Mouse (Mus musculus) kidney, embryonic 14.5 days (tissue): ENCODE data around the gene Fam89b. TPM values are rescaled to one million over a fixed set of nuclear protein-coding genes. Genes with fewer than 3 reads are reported as not detected.

ENCODE experiments used
- ATAC-seq: fragments of 200-750 bp; cut with Nextera tagmentation; 2 replicates; pipeline ENCODE4 v1.8.0; 2017; ENCODE audit warnings: moderate number of reproducible peaks, mild to moderate bottlenecking, moderate TSS enrichment, moderate library complexity; ENCODE audit not compliant: low FRiP score, low TSS enrichment
- H3K27ac ChIP-seq: fragments of 300-500 bp; sonication (generic); 2 replicates; pipeline ENCODE4 v1.5.1; 2014; ENCODE audit warnings: low read depth, mild to moderate bottlenecking, low read length, moderate library complexity, mixed read lengths
- H3K27me3 ChIP-seq: fragments of 300-500 bp; sonication (generic); 2 replicates; pipeline ENCODE4 v1.6.1; 2014; ENCODE audit warnings: mild to moderate bottlenecking, low read length; ENCODE audit not compliant: control insufficient read depth, insufficient read depth
- H3K36me3 ChIP-seq: fragments of 300-500 bp; sonication (generic); 2 replicates; pipeline ENCODE4 v1.6.1; 2014; ENCODE audit warnings: low read length, mixed read lengths; ENCODE audit not compliant: control insufficient read depth, insufficient read depth
- H3K4me1 ChIP-seq: fragments of 300-500 bp; sonication (generic); 2 replicates; pipeline ENCODE4 v1.6.1; 2014; ENCODE audit warnings: low read length, mixed read lengths; ENCODE audit not compliant: control insufficient read depth, insufficient read depth
- H3K4me2 ChIP-seq: fragments of 300-500 bp; sonication (generic); replicated peaks from 2 replicates; pipeline ENCODE4 v1.6.1; 2014; ENCODE audit warnings: low read depth, mild to moderate bottlenecking, low read length
- H3K4me3 ChIP-seq: fragments of 300-500 bp; sonication (generic); 2 replicates; pipeline ENCODE4 v1.5.1; 2014; ENCODE audit warnings: mild to moderate bottlenecking, low read length
- H3K9ac ChIP-seq: fragments of 300-500 bp; sonication (generic); 2 replicates; pipeline ENCODE4 v1.6.1; 2014; ENCODE audit warnings: low read depth, mild to moderate bottlenecking, low read length, moderate library complexity
- H3K9me3 ChIP-seq: fragments of 300-500 bp; sonication (generic); 2 replicates; pipeline ENCODE4 v1.6.1; 2016; ENCODE audit warnings: low read length; ENCODE audit not compliant: control insufficient read depth
- WGBS: fragments of 180-500 bp; shearing (Covaris S2); extraction: QIAGEN DNeasy Blood & Tissue Kit; methylation state at CpG from one replicate; pipeline ENCODE4 v1.1.7; 2014; 5-methylcytosine and 5-hydroxymethylcytosine counted together
- polyA plus RNA-seq: library from polyadenylated mRNA; unstranded; fragments of >200 nt; fragmentation: Nextera tagmentation; extraction: Ambion mirVana; gene quantifications from 2 replicates; pipeline ENCODE4 v1.2.1, GENCODE M21; 2014

Gene Fam89b
- polyA plus RNA-seq, 1 experiment from 2014 or later = 114 TPM

GRCm38 (mm10) chr19:5756991-5757636, 27.7 kb upstream of the Fam89b start:
- Histone ChIP-seq H3K4me3 (peak overlapping the region; percentile 27), H3K27me3 (peaks cover 13% of the 10 kb centered on the region; the same call in 1 of the 2 replicates), H3K36me3 (peaks cover 49% of the 10 kb centered on the region), H3K4me2 (peak overlapping the region; percentile 45), H3K9ac (peak overlapping the region; percentile 40), H3K4me1 (peaks cover 13% of the 10 kb centered on the region), H3K27ac (no peak overlapping the region), H3K9me3 (no peaks in the 10 kb centered on the region)
- 13% methylated on average over 34 of the region's 36 CpGs for WGBS
- ATAC-seq = peak; percentile 47

GRCm38 (mm10) chr19:5756321-5756985, 27.0 kb upstream of the Fam89b start:
- peaks cover 16% of the 10 kb centered on the region; the same call in 1 of the 2 replicates for H3K27me3 ChIP-seq
- WGBS = 12% methylated on average over 26 of the region's 29 CpGs
- H3K36me3 ChIP-seq = peaks cover 42% of the 10 kb centered on the region

GRCm38 (mm10) chr19:5751742-5752141, 22.3 kb upstream of the Fam89b start:
- 12% methylated on average over 20 of the region's 20 CpGs for WGBS
- ATAC-seq = peak; percentile 32; the same call in 1 of the 2 replicates
- Histone ChIP-seq H3K4me3 (no peak overlapping the region), H3K9ac (peak overlapping the region; percentile 32; the same call in 1 of the 2 replicates), H3K27me3 (peaks cover 36% of the 10 kb centered on the region), H3K27ac (no peak overlapping the region), H3K4me2 (peak overlapping the region; percentile 1; the same call in 1 of the 2 replicates), H3K4me1 (peaks cover 10% of the 10 kb centered on the region), H3K9me3 (no peaks in the 10 kb centered on the region), H3K36me3 (no peaks in the 10 kb centered on the region; the same call in 1 of the 2 replicates)

More at GRCm38 (mm10) chr19:5756321-5756985, 27.0 kb upstream of the Fam89b start:
- H3K4me3 ChIP-seq = peak overlapping the region; percentile 27
- H3K9ac ChIP-seq = peak overlapping the region; percentile 40; the same call in 1 of the 2 replicates
- peak; percentile 46 for ATAC-seq
- H3K4me2 ChIP-seq = peak overlapping the region; percentile 45
- peaks cover 17% of the 10 kb centered on the region for H3K4me1 ChIP-seq
- no peak overlapping the region for H3K27ac ChIP-seq
- H3K9me3 ChIP-seq = no peaks in the 10 kb centered on the region

GRCm38 (mm10) chr19:5750951-5751350, 21.5 kb upstream of the Fam89b start:
- Histone ChIP-seq H3K9ac (peak overlapping the region; percentile 31; the same call in 1 of the 2 replicates), H3K27me3 (peaks cover 34% of the 10 kb centered on the region), H3K4me2 (no peak overlapping the region), H3K9me3 (no peaks in the 10 kb centered on the region), H3K4me3 (no peak overlapping the region), H3K27ac (no peak overlapping the region), H3K4me1 (peaks cover 11% of the 10 kb centered on the region), H3K36me3 (no peaks in the 10 kb centered on the region; the same call in 1 of the 2 replicates)
- 6% methylated on average over 22 of the region's 22 CpGs for WGBS
- no peak for ATAC-seq

GRCm38 (mm10) chr19:5749476-5749875, 20.0 kb upstream of the Fam89b start:
- H3K9ac ChIP-seq = no peak overlapping the region
- no peaks in the 10 kb centered on the region for H3K9me3 ChIP-seq
- no peak for ATAC-seq
- H3K27me3 ChIP-seq = peaks cover 31% of the 10 kb centered on the region
- H3K4me2 ChIP-seq = no peak overlapping the region
- H3K27ac ChIP-seq = no peak overlapping the region
- H3K4me1 ChIP-seq = peaks cover 21% of the 10 kb centered on the region
- no peaks in the 10 kb centered on the region; the same call in 1 of the 2 replicates for H3K36me3 ChIP-seq
- 70% methylated on average over 6 of the region's 6 CpGs for WGBS
- H3K4me3 ChIP-seq = no peak overlapping the region

GRCm38 (mm10) chr19:5746907-5747363, 17.5 kb upstream of the Fam89b start:
- Histone ChIP-seq H3K9me3 (no peaks in the 10 kb centered on the region), H3K27me3 (peaks cover 31% of the 10 kb centered on the region), H3K27ac (no peak overlapping the region), H3K4me1 (peaks cover 35% of the 10 kb centered on the region), H3K4me2 (no peak overlapping the region), H3K4me3 (no peak overlapping the region), H3K9ac (no peak overlapping the region), H3K36me3 (no peaks in the 10 kb centered on the region)
- WGBS = 53% methylated on average over 12 of the region's 12 CpGs
- ATAC-seq = no peak

- Histone ChIP-seq H3K4me3 (peak overlapping the region; percentile 24), H3K9ac (peak overlapping the region; percentile 44), H3K4me2 (peak overlapping the region; percentile 49), H3K9me3 (no peaks in the 10 kb centered on the region), H3K4me1 (peaks cover 36% of the 10 kb centered on the region), H3K36me3 (no peaks in the 10 kb centered on the region), H3K27me3 (peaks cover 23% of the 10 kb centered on the region), H3K27ac (no peak overlapping the region)
- 7% methylated on average over 36 of the region's 36 CpGs for WGBS
- no peak for ATAC-seq
Observed at GRCm38 (mm10) chr19:5745756-5746710, 16.6 kb upstream of the Fam89b start.

- Histone ChIP-seq H3K27ac (no peak overlapping the region), H3K36me3 (no peaks in the 10 kb centered on the region), H3K9ac (no peak overlapping the region), H3K27me3 (0 out of 2 replicates have a peak, but pooled peaks cover 3% of the 10 kb centered on the region), H3K4me1 (peaks cover 44% of the 10 kb centered on the region), H3K4me3 (no peak overlapping the region), H3K4me2 (no peak overlapping the region; the same call in 1 of the 2 replicates), H3K9me3 (no peaks in the 10 kb centered on the region)
- ATAC-seq = no peak
- WGBS = 55% methylated on average over 5 of the region's 5 CpGs
Observed at GRCm38 (mm10) chr19:5743576-5743975, 14.1 kb upstream of the Fam89b start.
